Mouse (Mus musculus): ENCODE measurements around the gene Zbtb38.
"Not testable (repeated sequence)": the region's sequence is repeated elsewhere in the genome, so short reads cannot be mapped to it uniquely, and the experiment has no call there.

Zbtb38 gene

DNA sequence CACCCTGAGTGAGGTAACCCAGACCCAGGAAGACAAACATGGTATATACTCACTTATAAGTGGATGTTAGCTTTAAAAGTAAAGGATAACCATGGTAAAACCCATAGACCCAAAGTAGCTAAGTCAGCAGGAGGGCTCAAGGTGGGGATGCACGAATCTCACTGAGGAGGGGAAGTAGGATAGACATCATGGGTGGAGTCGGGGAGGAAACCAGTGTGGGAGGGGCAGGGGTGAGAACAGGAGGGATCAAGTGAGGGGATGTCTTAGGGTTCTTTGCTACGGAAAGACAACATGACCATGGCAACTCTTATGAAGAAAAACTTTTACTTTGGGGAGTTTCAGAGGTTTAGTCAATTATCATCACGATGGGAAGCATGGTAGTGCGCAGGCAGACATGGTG is 74.0 kb downstream of the Zbtb38 start:
- DNase-seq, result no peak

DNA sequence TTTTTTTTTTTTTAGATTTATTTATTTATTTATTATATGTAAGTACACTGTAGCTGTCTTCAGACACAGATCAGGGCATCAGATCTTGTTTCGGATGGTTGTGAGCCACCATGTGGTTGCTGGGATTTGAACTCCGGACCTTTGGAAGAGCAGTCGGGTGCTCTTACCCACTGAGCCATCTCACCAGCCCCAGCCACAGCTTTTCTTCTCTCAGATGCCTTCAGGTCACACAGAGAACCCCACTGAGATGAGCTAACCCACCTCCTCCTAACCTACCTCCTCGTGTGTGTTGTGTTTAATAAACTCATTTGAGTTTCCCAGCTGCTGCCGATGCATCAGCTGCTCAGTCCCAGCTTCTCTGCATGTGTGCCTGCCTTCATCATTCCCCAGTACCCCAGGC is 74.9 kb downstream of the Zbtb38 start:
- DNase-seq, result not testable (repeated sequence)

DNA sequence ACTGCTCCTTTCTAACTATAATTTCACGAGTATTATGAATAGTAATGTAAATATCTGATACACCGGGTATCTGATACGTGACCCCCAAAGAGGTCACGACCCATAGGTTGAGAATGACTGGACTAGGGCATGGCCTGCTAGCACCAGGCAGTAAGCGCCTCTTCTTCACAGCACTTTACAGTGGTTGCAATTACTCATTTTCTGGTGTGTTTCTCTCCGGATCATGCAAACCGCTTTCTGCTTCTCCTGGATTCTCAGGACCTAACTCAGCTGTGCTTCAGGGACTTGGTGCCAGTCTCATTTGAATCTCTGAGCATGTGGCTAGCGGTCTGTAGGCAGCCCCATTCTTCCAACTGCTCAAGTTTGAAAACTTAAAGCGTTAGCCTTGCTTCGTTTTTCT is 76.0 kb downstream of the Zbtb38 start:
- no peak for DNase-seq

DNA sequence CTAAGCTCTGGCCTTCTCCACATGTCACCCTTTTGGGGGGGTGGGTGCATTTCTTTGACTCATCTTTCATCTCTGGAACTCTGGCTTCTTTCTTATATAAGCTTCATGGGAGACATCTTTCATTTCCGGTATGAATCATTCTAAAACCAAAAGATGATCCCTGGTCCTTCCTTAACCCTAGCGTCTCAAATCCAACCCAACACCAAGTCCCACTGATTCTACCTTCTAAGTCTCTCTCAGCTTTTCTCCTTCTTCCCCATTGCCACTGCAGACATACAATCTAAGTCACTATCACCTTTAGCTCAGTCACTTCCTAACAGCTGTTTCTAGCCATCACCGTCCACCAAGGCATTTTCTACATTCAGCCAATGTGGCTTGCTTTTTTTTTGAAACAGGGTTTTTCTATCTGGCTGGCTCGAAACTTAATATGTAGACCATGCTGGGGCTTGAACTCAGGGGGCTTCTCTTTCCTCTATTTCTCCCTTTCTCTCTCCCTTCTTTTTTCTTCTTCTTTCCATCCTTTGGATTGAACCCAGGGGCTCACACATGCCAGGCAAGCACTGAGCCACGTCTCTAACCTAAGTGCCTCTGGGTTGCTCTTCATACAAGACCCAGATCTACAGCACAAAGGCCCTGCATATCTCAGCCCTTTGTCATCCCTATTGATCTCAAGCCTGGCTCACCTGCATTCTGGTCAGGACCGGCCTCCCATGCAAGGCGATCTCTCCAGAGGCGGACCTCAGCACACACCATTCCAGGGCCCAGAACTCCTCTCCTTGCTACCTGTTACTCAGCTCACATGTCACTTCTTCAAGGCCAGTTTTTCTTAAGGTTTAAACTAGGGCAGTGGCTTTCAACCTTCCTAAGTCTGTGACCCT is 76.6 kb downstream of the Zbtb38 start:
- no peak for DNase-seq

DNA sequence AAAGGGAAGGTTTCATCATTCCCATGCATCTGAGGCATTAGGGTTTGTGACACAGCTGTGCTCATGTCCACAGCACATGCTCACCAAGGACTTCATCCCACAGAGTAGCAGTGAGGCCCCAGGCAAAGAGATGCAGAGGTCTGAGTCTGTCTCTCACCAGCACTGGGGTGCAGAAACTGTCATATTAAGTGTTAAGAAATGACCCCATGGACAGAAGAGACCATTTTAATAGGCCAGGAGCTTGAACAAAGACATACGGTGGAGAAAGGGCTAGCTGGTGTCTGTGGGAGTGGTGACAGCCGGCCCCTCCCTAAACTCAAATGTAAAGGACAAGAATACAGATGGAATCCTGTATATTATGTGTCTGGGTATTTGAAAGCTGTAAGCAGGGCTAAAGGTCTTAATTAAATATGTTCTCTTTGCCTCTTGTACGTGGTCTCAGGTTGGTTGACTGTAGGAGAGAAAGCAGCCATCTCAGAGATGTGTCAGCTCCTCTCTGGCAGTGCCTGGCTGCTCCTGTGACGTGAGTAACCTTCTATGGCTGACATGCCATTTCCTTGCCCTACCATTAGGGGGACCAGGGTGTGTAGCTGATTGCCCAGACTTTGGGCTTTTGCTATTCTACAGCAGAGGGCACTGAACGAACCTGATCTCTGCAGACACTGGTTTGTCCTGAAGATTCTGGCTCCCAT is 77.4 kb downstream of the Zbtb38 start:
- peak; percentile 55 to 75 for DNase-seq

DNA sequence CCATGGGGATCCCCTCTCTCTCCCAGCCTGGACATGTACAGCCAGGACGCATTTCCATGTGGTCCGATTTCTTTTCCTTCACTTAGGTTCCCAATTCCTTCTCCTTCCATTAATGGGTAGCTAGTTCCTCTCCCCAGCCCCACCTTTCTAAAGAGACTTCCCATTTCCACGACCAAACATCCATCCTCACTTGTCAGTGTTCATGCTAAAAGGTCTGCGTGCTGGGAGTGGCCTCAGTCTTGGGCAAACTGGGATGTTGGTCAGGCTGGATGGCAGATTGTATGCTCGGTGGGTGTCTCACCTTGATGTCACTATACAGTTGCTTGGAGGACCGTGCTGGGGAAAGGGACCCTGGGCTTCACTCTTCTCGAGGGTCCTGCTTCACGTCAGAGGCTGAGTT is 78.3 kb downstream of the Zbtb38 start:
- no peak for DNase-seq

DNA sequence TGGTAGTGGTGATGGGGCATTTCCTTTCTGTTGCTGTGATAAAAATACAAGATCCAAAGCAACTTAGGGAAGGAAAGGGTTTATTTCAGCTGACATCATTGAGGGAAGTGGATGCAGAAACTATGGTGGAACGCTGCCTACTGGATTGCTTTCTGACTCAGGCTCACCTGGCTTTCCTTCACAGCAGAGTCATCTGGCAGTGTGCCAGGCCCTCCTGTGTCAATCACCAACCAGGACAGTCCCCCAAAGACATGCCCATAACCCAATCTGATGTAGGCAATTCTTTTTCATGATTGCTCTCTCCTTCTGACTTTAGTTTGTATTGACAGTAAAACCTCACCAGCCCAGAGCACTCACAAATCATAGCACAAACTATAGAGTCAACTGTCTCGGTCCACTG is 80.2 kb downstream of the Zbtb38 start:
- no peak for DNase-seq

DNA sequence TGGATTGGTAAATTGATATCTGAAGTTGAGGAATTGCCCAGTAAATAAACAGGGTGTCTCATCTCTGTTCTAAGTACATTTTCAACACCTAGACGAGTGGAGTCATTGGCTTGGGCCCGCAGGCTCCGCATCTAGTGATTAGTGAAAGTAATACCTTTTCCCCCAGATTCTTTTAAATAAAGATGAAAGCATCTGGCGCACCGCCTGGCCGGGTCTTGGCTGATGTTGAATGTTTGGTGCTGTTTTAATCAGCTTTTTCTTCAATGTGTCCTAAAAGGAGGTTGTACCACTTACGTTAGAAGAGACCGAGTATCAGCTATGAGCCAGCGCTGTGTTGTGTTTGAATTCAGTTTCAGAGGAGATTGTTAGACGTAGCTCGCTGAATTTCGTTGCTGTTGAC is 81.4 kb downstream of the Zbtb38 start:
- no peak for DNase-seq

DNA sequence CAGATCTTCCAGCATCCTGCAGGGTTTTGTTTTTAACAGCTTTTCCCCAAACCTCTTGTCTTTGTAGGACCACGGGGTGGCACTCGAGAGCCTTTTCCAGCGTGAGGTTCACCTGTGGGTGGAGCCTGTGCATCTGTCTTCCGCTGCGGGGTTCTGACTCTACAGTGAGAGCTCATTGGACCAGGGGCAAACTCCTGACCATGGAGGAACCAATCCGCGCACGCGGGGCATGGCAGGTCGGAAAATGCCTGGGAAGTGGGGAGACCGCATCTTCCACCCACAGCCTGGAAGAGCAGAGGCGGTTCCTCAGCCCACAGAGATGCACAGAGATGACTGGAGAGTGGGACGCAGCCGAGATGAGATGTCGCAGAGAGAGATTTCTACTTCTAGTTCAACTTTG is 82.8 kb downstream of the Zbtb38 start:
- DNase-seq, result peak; percentile 97 to 98

DNA sequence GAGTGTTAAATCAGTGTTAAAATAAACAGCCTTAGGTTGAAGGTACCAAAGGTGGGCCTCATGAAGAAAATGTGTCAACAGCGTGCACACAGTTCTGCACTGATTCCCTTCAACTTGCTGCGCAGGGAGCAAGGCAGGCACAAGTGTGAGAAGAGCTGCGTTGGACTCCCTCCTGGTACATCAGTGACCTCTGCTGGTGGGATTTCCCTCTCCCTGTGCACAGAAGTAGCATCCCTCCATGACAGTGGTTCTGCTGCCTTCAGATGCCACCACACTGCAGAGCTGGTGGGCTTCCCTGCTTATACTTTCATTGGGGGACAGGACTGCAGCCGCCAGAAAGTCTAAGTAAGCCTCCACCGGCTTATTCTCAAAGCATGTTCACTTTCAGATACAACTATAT is 84.0 kb downstream of the Zbtb38 start:
- peak; percentile 76 to 86 for DNase-seq

DNA sequence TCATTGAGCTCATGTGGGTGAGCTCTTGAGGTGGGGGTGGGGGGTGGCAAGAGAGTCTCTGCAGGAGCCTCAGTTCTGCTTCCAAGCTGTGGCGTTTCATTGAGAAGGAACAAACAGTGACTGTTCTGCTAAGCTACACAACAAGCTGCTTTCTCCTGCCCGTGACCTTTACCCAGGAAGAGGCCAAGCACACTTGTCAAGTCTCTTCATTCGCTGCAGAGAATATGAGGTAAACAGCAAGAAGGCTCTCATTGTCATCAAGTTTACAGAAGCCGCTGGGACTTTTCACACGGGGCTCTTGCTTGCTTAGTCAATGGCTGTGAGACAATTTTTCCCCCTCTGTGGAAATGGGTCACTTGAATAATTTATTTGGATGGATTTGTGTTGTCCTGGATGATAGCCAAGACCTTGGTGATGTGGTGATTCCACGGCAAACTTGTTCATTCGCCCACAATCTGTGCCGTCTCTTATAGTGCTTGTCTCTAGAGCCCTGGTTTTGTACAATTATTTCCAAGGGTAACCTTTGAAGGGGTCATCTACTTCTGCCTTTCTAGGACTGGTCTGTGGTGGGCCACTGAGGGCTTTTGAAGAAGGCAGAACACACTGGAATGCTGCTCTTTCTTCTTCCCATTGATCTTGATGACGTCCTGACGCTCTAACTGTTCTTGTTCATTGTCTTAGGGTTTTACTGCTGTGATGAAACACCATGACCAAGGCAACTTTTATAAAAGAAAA is 92.0 kb downstream of the Zbtb38 start:
- no peak for DNase-seq

DNA sequence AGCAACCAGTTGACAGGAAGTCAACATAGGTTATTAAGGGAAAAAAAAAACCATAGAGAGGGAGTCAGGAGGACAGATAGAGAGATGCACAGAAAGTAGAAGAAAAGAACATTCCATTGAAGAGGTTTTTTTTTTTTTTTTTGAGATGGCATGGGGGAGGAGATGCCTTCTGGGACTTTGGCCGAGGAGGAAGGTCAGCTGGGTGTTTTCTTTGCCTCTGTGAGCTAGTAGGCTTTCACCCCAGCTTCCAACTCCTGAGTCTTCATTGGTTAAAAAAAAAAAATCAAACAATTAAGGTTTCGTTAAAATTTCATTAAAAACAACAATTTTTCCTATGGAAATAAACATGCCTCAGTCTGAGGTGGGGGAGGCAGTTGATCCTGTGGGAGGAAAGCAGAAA is 92.8 kb downstream of the Zbtb38 start:
- no peak for DNase-seq

DNA sequence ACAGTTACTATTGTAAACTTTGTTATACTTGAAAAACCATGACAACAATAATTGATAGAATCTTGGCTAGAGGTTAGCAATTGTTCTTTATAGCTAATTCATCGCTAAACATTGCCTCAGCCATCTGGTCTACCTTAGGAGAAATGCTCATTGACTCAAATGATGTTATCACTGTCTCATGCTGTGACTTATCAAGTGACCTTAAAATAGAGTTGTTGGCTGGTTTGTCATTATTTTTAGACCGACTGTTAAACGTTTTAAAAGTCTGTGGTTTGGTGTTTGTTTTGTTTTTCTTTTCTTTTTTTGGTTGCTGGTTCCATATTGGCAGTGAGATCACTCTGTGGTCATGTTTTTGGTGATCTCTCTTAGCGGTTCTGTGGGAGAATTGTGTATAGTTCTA is 99.1 kb downstream of the Zbtb38 start:
- no peak for DNase-seq

DNA sequence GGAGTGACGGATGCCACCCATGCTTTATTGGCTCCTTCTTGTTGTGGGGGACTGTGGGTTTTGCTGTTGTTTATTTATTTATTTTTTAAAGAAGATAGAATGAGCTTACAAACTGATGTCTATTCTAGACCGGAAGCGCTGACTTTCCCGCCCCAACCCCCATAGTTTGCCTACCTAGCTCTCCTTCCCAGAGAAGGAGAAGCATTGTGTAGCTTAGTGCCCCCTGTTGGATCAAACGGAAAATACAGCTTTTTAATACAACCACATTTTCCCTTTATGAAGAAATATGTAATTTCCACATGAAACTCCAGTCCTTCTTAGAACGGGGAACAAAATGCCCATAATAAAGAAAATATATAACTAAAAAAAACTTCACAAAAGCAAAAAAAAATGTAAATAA is 99.9 kb downstream of the Zbtb38 start:
- DNase-seq, result no peak

DNA sequence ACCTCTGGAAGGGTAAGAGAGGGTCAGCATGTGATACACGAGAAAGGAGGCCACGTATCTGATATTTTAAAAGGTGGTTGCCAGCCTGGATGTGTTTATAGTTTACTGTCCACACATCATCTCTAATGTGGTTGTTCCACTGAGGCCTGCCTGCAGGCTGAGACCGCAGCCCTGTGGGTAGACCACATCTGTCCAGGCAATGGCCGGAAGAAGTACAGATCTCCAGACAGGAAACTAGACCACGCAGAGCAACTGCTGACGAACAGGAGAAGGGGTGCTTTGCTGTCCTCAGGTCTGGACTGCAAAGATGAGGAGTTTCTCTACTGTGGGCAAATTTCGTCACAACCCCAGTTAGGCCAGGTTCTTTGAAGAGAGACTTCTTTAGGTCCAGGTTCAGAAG is 101.8 kb downstream of the Zbtb38 start:
- no peak for DNase-seq

DNA sequence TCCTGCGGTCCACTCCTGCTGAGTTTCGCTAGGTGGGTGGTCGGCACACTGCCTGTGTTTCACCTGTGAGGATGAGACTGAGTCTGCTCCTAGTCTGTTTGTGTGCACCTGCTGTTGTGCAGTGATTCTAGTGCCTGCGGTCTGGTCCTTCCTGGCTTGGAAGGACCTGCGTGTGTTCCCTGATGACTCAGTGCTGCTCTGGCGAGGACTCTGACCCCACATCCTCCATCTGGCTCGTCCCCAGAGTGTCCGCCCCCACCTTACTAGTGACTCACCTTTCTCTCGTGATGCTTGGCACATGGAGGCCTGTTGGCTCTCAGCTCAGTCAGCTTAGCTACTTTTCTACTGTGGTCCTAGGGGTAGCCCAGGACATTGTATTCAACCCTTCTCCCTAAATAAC is 102.7 kb downstream of the Zbtb38 start:
- peak; percentile 79 to 84 for DNase-seq

DNA sequence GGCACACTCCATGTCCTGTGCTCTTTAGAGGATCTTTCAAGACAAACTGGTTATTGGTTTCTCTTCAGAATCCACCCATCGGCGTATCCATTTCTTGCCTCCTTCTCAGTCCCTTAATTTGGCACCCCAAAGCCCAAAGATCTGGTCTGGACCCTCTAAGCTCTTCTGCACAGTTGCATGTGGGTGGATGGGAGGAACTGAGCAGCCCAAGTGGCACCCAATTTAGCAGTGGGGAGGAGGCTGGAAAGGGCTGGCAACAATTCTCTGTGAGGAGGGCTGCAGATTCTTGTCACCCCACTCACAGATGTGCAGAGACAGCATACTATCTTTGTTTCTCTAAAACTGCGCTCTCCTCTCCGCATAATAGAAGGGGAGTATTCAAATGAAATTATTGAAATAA is 103.3 kb downstream of the Zbtb38 start:
- DNase-seq, result no peak

DNA sequence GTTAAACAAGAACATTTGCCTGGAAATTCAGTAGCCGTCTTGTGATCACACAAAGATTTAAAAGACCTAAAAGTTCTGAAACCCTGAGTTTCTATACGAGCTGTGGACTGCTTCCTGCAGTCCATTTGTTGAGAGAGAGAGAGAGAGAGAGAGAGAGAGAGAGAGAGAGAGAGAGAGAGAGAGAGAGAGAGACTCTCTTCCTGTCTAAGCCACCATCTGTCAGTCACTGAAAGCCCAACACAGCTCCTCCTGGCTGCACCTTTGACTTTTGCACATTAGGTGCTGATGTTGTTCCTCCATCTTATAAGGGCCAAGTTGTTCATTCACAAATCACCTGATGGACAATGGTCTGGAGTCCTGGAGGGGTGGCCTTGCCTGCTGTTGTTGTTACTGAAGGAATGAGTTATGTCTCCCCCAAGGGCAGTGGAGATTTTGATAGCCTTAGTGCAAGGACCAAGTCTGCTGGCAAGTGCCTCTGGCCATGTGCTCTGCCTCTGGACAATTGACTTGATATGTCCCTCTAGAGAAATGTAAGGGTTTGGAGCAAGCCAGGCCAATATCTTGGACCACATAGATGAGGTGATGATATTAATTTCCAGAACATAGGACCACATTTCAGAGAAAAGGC is 105.8 kb downstream of the Zbtb38 start:
- DNase-seq, result no peak

DNA sequence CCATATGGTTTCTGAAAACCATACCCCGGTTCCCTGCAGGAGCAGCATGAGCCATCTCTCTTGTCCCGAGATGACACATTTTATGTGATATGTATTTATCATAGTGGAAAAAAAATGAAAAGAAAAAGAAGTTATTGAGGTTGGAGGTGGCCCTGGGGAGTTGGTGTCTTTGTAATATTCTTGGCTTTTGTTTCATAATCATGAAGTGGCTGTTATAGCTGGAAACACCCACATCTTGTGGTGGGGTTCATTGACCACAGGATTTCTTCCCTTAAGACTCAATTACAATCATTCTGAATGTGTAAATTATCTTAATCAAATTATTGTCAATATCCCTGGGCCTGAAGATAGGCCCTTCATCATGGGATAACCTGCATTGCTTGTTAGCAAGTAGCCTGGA is 107.8 kb downstream of the Zbtb38 start:
- no peak for DNase-seq

DNA sequence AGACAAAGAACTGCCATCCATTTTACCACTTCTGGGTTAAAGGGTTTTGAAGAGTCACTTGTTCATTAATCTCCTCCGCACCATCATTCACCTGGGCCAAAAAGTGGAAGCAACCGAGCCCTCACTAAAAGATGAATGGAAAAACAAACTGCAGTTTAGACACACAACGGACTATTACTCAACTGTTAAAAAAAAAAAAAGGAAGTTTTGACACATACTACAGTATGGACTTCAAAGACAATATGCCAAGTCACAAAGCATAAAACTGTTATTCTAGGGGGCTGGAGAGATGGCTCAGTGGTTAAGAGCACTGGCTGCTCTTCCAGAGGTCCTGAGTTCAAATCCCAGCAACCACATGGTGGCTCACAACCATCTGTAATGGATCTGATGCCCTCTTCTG is 108.6 kb downstream of the Zbtb38 start:
- DNase-seq, result not testable (repeated sequence)

DNA sequence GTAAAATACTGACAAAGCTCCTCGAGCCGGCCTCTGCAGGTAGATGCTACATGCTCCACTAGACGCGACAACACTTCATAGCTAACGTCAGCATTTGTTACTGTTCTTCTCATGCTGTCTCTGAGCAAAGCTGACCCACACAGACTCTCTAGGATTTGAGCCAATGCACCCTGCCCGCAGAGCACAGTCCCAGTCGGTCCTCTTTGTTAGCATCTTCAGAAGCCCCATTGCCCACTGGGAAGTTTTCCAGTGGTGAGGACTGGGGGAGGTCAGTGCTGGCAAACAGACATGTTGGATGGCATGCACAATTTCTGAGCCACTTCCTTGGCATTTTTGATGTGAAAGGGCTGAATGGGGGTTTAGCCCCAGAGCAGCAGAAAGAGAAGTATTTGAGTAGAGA is 113.2 kb downstream of the Zbtb38 start:
- DNase-seq, result no peak

DNA sequence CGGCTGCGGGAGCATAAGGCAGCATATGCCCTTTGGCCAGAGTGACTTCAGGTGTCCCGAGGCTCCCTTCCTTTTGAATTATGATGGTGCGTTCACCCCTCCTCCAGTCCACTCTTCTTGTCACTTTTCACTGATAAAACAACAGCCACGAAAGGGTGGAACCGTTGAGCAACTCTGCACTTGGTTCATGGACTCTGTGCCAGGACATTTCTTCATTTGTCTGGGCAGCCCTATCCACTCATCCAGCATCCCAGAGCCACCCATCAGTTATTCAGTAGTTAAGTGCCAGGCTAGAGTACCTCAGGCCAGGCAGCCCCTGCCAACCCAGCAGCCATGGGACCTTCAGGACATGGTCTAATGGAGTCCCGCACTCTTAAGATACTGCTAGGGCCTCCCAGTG is 114.1 kb downstream of the Zbtb38 start:
- no peak for DNase-seq

DNA sequence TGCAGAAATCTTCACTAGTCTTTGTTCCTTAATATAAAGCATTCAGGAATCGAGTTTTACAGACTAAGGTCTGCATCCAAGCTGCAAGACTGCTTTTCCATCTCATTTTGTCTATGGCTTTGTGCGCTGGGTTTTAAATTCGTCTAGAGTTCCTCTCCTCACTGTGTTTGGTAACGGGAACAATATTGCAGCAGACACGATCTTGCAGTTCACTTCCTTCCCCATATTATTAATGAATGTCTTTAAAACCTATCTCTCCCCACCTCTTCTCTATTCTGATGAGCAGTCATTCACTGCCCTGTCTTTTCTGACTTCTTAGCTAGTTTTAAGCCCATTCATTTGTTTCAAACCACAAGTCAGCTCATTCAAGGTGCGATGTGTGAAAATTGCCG is 115.5 kb downstream of the Zbtb38 start:
- DNase-seq, result no peak
